Mouse (Mus musculus) thymus, adult 18-20 months (tissue): ENCODE measurements around the gene Mre11a.

Experiments used
- DNase-seq, 2 experiments: peaks; one replicate each; pipeline ENCODE4 v3.0.0; 2022; ENCODE audit warnings: mixed read lengths in 2 of 2

Gene Mre11a

GRCm38 (mm10) chr9:14871536-14871935 is 87.1 kb downstream of the Mre11a start:
- DNase-seq, result no peak

- no peak for DNase-seq
These were observed 87.9 kb downstream of the Mre11a start for GRCm38 (mm10) chr9:14872181-14872930.

- no peak for DNase-seq
These were observed 91.5 kb downstream of the Mre11a start for GRCm38 (mm10) chr9:14875743-14876507.

- peak in 1 of 2 experiments; percentile 28 for DNase-seq
These were observed 92.1 kb downstream of the Mre11a start for GRCm38 (mm10) chr9:14876566-14876965.

- no peak for DNase-seq
These were observed 100.2 kb downstream of the Mre11a start for GRCm38 (mm10) chr9:14884641-14885040.

DNA sequence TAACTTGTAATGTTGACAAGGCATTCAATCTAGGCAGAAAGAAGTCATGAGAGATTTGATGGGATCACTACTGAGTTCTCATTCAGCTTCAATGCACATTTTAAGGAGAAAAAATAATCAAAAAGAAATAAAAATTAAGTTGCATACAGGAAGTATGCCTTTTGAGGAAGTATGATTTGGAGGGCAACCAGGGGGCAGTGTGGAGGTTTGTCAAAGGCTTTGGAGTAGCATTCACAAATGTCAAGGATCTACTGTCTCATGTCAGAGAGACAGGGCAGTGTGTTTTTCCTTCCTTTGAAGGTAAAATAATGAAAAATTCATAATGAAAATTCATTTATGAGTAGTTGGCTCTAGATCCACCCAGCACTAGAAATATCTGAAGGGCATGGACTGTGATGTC is 100.7 kb downstream of the Mre11a start:
- no peak for DNase-seq

- no peak for DNase-seq
These were observed 101.5 kb downstream of the Mre11a start for GRCm38 (mm10) chr9:14885954-14886353.
